Mouse (Mus musculus) mature B cell (primary cell): ENCODE data around the gene Fbxo46.
"Not testable (repeated sequence)": the region's sequence is repeated elsewhere in the genome, so short reads cannot be mapped to it uniquely, and the experiment has no call there.

Source experiments
- in situ Hi-C: fragments of 300-500 bp; cut with MboI; formaldehyde crosslinking; loops from 2 replicates; pipeline ENCODE4 v1.14.3; 2019

Gene Fbxo46

DNA sequence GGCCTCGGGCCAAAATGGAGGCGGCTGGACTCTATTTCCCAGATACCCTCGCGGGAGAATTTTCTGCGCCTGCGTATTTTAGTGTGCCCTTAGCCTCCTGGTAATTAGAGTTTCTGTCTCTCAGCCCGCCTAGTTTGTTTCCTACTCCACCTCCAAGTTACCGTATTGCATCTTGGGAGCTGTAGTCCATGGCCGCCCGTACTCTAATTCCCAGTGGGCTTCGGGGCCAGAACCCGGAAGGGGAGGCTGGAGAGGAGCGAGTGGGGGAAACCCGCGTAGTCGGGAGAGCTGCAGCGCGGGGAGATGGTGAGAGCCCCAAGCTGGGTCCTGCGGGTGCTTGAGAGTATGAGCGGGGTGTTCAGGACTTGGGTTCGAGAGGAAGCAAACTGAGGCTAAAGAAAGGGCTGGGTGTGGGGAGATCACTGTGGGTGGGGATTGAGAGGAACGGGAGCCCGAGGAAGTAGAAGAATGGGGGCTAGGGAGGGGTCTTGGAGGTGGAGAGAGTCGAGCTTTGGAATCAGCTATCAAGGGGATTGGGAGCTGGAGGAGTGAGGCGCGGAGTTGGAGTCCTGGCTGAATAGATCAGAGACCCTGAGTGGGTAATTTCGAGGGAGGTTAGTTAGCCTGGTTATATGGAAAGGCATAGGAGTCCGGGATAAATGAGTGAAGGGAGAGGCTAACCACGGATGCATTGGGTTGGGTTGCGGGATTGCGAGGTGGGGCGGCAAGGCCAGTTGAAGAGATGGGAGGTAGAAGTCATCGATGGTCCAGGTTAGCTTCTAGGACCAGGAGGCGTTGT, at the start of gene Fbxo46:
Fbxo46 (plus strand) TSS at position 229 of the 799 bp plus-strand sequence.
- in situ Hi-C loops, result no loop called here

GRCm38 (mm10) chr7:19071024-19071423, 48.6 kb upstream of the Fbxo46 start:
- in situ Hi-C loops, result not testable (repeated sequence)

DNA sequence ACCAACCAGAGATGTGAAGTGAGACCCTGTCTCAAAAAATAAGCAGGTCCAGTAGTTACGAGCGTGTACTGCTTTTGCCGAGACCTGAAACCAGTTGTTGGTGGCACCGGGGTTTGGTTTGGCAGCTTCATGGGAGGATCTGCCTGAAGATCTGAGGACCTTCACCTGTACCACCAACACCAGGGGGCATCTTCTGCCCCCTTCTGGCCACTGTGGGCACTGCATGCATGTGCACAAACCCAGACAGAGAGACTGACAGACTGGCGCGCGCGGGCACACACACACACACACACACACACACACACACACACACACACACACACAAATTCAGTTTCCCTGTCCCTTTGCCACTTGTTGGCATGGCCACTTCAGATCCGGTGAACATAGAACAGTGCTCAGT, 46.2 kb upstream of the Fbxo46 start:
- in situ Hi-C loops, result no loop called here

DNA sequence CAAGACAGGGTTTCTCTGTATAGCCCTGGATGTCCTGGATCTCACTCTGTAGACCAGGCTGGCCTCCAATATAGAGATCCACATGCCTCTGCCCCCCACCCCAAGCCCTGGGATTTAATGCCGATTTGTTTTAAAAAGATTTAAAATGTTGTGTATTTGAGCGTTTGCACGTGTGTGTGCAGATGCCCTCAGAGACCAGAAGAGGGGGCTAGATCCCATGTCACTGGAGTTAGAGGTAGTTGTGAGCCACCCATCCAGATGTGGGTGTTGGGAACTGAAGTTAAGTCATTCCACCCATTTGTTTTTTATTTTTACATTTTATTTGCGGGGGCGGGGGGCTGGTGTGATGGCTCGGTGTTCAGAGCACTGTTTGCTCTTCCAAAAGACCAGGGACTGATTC, 45.2 kb upstream of the Fbxo46 start:
- in situ Hi-C loops, result no loop called here

- in situ Hi-C loops, result no loop called here
Observed at GRCm38 (mm10) chr7:19075231-19075630, 44.4 kb upstream of the Fbxo46 start.

- in situ Hi-C loops, result no loop called here
Observed at GRCm38 (mm10) chr7:19075723-19076585, 43.7 kb upstream of the Fbxo46 start, which contains the start of gene Dmwd. Gene Dmwd (plus strand): TSS chr7:19076227.

DNA sequence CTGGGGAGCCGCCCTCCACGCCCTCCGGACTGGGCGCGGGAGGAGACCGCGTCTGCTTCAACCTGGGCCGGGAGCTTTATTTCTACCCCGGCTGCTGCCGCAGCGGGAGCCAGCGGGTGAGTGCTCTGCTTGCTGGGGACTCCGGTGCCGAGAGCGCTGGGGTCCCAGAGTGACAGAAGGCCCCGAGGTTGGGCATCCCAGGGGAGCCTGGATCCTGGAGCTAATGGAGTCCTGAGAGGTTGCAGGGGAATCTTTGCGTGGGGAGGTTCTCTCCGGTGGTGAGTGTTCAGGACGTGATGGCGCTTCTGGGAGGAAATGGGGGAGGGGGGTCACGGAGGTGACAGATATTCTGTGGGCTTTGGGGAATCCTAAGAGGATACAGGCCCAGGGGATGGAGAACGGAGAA, 43.1 kb upstream of the Fbxo46 start:
- in situ Hi-C loops, result no loop called here

- in situ Hi-C loops, result no loop called here
Observed at GRCm38 (mm10) chr7:19077761-19078160, 41.9 kb upstream of the Fbxo46 start.

- in situ Hi-C loops, result no loop called here
Observed at GRCm38 (mm10) chr7:19078732-19079131, 40.9 kb upstream of the Fbxo46 start.

- in situ Hi-C loops, result no loop called here
Observed at GRCm38 (mm10) chr7:19080451-19080950, 39.2 kb upstream of the Fbxo46 start.

GRCm38 (mm10) chr7:19082171-19082570, 37.5 kb upstream of the Fbxo46 start:
- in situ Hi-C loops, result no loop called here

GRCm38 (mm10) chr7:19083096-19083495, 36.6 kb upstream of the Fbxo46 start:
- in situ Hi-C loops, result no loop called here

DNA sequence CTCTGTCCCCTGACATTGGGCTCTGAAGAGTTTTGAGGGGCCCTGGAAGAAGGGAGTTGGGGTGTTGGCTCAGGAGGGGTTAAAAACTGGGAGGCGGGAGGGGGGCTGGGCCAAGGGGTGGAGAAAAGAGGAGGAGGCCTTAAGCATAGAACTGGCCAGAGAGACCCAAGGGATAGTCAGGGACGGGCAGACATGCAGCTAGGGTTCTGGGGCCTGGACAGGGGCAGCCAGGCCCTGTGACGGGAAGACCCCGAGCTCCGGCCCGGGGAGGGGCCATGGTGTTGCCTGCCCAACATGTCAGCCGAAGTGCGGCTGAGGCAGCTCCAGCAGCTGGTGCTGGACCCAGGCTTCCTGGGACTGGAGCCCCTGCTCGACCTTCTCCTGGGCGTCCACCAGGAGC, 36.0 kb upstream of the Fbxo46 start, which contains the start of gene Dmpk:
Dmpk (plus strand) TSS at position 149 of the 400 bp plus-strand sequence.
- in situ Hi-C loops, result no loop called here

- in situ Hi-C loops, result no loop called here
Observed at GRCm38 (mm10) chr7:19084277-19084771, 35.3 kb upstream of the Fbxo46 start.

DNA sequence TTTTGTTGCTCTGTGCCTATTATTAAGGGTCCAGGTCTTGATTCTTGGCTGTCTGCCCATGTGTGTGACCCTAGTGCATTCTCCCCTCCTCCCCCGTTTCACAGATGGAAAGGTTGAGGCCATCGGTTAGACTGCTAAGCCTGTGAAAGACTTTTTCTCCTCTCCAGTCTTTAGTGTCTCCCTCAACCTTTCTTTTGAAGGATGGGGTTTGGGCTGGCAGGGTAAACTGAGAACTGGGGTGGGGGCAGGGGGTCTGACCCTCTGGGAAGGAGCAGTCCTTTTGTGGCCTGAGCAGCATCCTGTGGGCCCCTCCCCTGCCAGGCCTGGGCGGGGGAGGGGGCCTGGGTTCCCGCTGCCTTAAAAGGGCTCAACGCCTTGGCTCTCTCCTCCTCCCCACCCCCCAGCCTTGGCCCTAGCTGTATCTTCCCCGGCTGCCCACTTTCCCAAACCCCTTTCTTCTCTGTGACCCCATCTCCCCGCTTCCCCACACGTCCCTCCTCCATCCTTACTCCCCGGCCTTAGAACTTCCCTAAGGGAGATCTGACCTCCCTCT, 34.7 kb upstream of the Fbxo46 start:
- in situ Hi-C loops, result no loop called here

- in situ Hi-C loops, result no loop called here
Observed at GRCm38 (mm10) chr7:19085495-19085894, 34.2 kb upstream of the Fbxo46 start.

- in situ Hi-C loops, result no loop called here
Observed at GRCm38 (mm10) chr7:19086042-19086441, 33.6 kb upstream of the Fbxo46 start.

DNA sequence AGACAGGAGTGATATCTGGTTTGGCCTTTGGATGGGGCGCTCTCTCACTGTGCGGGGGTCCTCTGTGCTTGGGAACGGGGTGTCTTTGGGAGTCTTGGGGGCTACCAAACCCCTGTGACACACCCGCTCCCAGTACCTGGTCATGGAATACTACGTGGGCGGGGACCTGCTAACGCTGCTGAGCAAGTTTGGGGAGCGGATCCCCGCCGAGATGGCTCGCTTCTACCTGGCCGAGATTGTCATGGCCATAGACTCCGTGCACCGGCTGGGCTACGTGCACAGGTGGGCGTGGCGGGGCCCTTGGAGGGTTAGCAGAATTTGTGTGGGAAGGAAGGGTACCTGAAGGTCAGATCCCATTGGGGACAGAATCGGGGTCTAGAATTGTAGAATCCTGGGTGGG, 32.9 kb upstream of the Fbxo46 start:
- in situ Hi-C loops, result no loop called here

GRCm38 (mm10) chr7:19088813-19089212, 30.8 kb upstream of the Fbxo46 start:
- in situ Hi-C loops, result no loop called here

DNA sequence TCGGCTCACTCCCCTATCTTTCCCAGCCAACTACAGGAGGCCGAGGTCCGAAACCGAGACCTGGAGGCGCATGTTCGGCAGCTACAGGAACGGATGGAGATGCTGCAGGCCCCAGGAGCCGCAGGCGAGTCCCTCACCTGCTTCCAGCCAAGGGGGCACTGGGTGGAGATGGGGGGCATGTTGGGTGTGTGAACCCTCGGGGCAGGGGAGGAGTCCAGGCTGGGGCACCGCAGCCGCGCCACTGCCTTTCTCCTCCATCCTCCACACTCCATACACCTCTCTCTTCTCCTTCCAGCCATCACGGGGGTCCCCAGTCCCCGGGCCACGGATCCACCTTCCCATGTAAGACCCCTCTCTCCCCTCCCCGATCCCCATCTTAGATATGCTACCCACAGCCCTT, 27.7 kb upstream of the Fbxo46 start:
- in situ Hi-C loops, result no loop called here

GRCm38 (mm10) chr7:19092381-19093173, 27.1 kb upstream of the Fbxo46 start:
- in situ Hi-C loops, result no loop called here
